In the genomic region with DNA sequence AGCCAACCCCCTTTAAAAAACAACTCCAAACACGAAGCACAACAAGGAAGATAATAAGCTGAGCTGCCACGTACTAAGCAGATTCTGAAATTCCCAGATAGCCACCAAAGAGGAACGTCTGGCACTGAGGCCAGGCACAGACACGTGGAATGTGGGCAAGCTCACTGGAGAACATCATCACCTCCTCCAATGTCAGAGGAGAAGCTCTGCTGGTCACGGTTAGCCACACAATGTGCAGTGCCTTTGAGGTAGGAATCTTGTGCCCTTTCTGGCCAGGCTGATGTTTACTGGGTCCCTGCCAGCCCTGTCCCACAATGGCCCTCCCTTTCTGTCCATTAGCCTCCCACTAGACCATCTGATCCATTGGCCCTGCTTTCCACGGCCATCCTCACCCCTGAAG, we compare ENCODE assay signal across 13 mouse cellular contexts.
"Had no signal": no experiment of that assay in that cellular context is flagged by ENCODE, and none has a peak within 500 bp of the region (broad histone marks: within the 10 kb centered on the region; RNA-seq: fewer than 3 reads in every experiment).

No protein-coding gene starts in this region.

- H3K4me1 ChIP-seq: liver, embryonic 15.5 days; midbrain, embryonic 13.5 days; stomach, embryonic 15.5 days had no signal

- ATAC-seq: lung, postnatal 0 days; midbrain, embryonic 13.5 days had no signal

- DNase-seq: kidney, postnatal 14 days; lung, adult 2 months; lung, postnatal 36 days; right cerebral cortex, postnatal 14 days; thymus, adult 2 months; thymus, postnatal 25 days had no signal

- H3K4me3 ChIP-seq: left cerebral cortex, adult 2 months; limb, embryonic 10.5 days; liver, embryonic 15.5 days; midbrain, embryonic 13.5 days; stomach, embryonic 15.5 days had no signal

- H3K9me3 ChIP-seq: limb, embryonic 10.5 days; liver, embryonic 15.5 days; midbrain, embryonic 13.5 days; stomach, embryonic 15.5 days had no signal

- H3K27me3 ChIP-seq: liver, embryonic 15.5 days; midbrain, embryonic 13.5 days; stomach, embryonic 15.5 days had no signal

- H3K27ac ChIP-seq: left cerebral cortex, adult 2 months; limb, embryonic 10.5 days; liver, embryonic 15.5 days; midbrain, embryonic 13.5 days; stomach, embryonic 15.5 days had no signal

- H3K36me3 ChIP-seq: limb, embryonic 10.5 days; liver, embryonic 15.5 days; midbrain, embryonic 13.5 days; stomach, embryonic 15.5 days had no signal

- H3K4me2 ChIP-seq: liver, embryonic 11.5 days; liver, embryonic 15.5 days; midbrain, embryonic 13.5 days; stomach, embryonic 15.5 days had no signal

- H3K9ac ChIP-seq: liver, embryonic 15.5 days; midbrain, embryonic 13.5 days; stomach, embryonic 15.5 days had no signal
